Mouse (Mus musculus) liver, embryonic 16.5 days (tissue): ENCODE results near the gene Tulp3. TPM values are rescaled to one million over a fixed set of nuclear protein-coding genes. Genes with fewer than 3 reads are reported as not detected.

Source experiments
- ATAC-seq: fragments of 200-750 bp; cut with Nextera tagmentation; 2 replicates; pipeline ENCODE4 v1.8.0; 2017; ENCODE audit warnings: low read depth, mild to moderate bottlenecking, moderate number of reproducible peaks, moderate library complexity
- H3K27ac ChIP-seq: fragments of 300-500 bp; sonication (generic); 2 replicates; pipeline ENCODE4 v1.5.1; 2014; ENCODE audit warnings: mild to moderate bottlenecking, low read length
- H3K27me3 ChIP-seq: fragments of 300-500 bp; sonication (generic); 2 replicates; pipeline ENCODE4 v1.6.1; 2014; ENCODE audit warnings: low read depth, low read length, mixed read lengths; ENCODE audit not compliant: control insufficient read depth, insufficient read depth
- H3K36me3 ChIP-seq: fragments of 300-500 bp; sonication (generic); 2 replicates; pipeline ENCODE4 v1.6.1; 2014; ENCODE audit warnings: mild to moderate bottlenecking; ENCODE audit not compliant: control insufficient read depth, insufficient read depth
- H3K4me1 ChIP-seq: fragments of 300-500 bp; sonication (generic); 2 replicates; pipeline ENCODE4 v1.6.1; 2014; ENCODE audit warnings: low read depth, low read length, mixed read lengths; ENCODE audit not compliant: control insufficient read depth
- H3K4me2 ChIP-seq: fragments of 300-500 bp; sonication (generic); 2 replicates; pipeline ENCODE4 v1.6.1; 2014; ENCODE audit warnings: low read depth, low read length, mixed read lengths
- H3K4me3 ChIP-seq: fragments of 300-500 bp; sonication (generic); 2 replicates; pipeline ENCODE4 v1.5.1; 2014; ENCODE audit warnings: low read depth, mild to moderate bottlenecking, low read length
- H3K9ac ChIP-seq: fragments of 300-500 bp; sonication (generic); 2 replicates; pipeline ENCODE4 v1.6.1; 2014; ENCODE audit warnings: low read depth, low read length
- H3K9me3 ChIP-seq: fragments of 300-500 bp; sonication (generic); replicated peaks from 2 replicates; pipeline ENCODE4 v1.6.1; 2016; ENCODE audit warnings: low read length; ENCODE audit not compliant: control insufficient read depth
- WGBS: fragments of 180-500 bp; shearing (Covaris S2); extraction: QIAGEN DNeasy Blood & Tissue Kit; methylation state at CpG from one replicate; pipeline ENCODE4 v1.1.7; 2014; ENCODE audit not compliant: insufficient replicate concordance; 5-methylcytosine and 5-hydroxymethylcytosine counted together
- polyA plus RNA-seq: library from polyadenylated mRNA; unstranded; fragments of >200 nt; fragmentation: Nextera tagmentation; extraction: Ambion mirVana; gene quantifications from 2 replicates; pipeline ENCODE4 v1.2.1, GENCODE M21; 2015

Tulp3 gene
- polyA plus RNA-seq, 1 experiment from 2014 or later = 1.7 TPM

DNA sequence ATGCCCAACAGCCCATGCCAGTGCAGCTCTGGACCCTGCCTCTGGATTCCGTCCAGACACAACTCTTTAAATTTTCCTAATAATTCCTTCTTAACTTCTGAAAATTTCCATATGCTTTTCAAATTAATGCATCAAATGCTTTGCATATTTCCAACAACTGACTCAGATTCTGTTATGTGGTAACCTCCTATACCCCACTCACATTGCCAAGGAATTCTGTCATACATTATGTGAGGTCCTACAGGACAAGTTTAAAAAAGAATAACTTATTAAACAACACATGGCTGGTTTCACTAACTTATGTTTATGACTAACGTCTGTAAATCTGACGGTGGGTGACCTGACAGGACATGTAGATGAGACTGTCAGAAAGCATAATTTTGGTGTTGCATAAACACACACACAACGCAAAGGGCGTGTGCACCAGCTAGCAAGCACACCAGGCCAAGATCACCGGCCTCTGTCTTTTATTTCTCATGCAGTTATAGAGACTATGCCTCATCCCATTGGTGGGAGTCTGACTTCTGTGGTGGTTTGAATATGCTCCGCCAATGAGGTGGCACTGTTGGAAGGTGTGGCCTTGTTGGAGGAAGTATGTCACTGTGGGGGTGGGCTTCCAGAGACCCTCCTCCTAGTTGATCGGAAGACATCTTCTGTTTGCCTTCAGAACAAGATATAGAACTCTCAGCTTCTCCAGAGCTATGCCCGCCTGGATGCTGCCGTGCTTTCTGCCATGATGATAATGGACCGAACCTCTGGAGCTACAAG lies 13.5 kb downstream of the Tulp3 start:
- no peak for ATAC-seq
- Histone ChIP-seq H3K4me2 (no peak overlapping the region), H3K36me3 (no peaks in the 10 kb centered on the region), H3K9ac (no peak overlapping the region), H3K27ac (no peak overlapping the region), H3K9me3 (no peaks in the 10 kb centered on the region), H3K4me1 (peaks cover 2% of the 10 kb centered on the region; the same call in 1 of the 2 replicates), H3K4me3 (no peak overlapping the region), H3K27me3 (no peaks in the 10 kb centered on the region)
- 77% methylated on average over 11 of the region's 11 CpGs for WGBS

DNA sequence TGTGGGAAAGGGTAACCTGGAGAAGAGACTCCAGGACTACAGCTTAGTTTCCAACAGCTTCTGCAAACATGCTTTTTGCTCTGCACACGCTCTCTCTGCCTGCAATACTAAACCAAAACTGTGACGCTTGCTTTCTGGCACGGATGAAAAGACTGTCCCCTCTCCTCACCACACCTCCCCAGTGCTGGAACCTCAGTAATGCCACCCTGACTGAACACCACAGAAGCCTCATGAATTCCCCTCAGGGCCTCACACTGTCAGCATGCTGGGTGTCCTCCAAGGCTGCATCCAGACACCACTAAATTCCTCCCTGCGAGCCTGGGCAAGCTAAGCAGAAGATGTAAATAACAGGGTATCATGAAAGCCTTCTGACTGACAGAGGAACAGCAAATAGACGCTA lies 16.8 kb downstream of the Tulp3 start:
- H3K27me3 ChIP-seq = no peaks in the 10 kb centered on the region
- ATAC-seq = peak; percentile 55
- peak overlapping the region; percentile 22; the same call in 1 of the 2 replicates for H3K27ac ChIP-seq
- H3K4me2 ChIP-seq = no peak overlapping the region
- H3K36me3 ChIP-seq = no peaks in the 10 kb centered on the region
- WGBS = 48% methylated on average over 5 of the region's 5 CpGs
- no peak overlapping the region for H3K4me3 ChIP-seq
- H3K4me1 ChIP-seq = peaks cover 3% of the 10 kb centered on the region
- no peaks in the 10 kb centered on the region for H3K9me3 ChIP-seq
- H3K9ac ChIP-seq = no peak overlapping the region

DNA sequence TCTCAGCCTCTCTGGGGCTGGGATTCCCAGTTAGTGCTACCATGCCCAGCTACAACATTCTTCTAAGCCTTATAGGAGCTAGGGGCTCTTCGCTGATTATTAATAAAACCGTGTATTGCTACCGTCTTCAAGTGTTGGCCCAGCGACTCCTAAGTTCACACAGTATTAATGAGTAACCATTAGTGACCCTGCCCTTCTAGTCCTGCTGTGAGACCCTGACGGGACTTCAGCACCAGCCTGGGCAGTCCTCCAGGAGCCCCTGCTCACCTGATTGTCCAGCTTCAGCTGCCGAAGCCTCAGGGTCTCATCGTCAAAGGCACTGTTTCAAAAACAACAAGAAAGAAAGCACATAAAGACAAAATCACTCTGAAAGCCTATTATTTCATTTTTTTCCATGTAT lies 18.2 kb downstream of the Tulp3 start:
- Histone ChIP-seq H3K4me3 (no peak overlapping the region), H3K4me2 (no peak overlapping the region), H3K27ac (no peak overlapping the region), H3K27me3 (no peaks in the 10 kb centered on the region), H3K9ac (no peak overlapping the region), H3K4me1 (peaks cover 5% of the 10 kb centered on the region), H3K9me3 (no peaks in the 10 kb centered on the region), H3K36me3 (no peaks in the 10 kb centered on the region)
- no peak for ATAC-seq
- WGBS = 59% methylated on average over 7 of the region's 7 CpGs

DNA sequence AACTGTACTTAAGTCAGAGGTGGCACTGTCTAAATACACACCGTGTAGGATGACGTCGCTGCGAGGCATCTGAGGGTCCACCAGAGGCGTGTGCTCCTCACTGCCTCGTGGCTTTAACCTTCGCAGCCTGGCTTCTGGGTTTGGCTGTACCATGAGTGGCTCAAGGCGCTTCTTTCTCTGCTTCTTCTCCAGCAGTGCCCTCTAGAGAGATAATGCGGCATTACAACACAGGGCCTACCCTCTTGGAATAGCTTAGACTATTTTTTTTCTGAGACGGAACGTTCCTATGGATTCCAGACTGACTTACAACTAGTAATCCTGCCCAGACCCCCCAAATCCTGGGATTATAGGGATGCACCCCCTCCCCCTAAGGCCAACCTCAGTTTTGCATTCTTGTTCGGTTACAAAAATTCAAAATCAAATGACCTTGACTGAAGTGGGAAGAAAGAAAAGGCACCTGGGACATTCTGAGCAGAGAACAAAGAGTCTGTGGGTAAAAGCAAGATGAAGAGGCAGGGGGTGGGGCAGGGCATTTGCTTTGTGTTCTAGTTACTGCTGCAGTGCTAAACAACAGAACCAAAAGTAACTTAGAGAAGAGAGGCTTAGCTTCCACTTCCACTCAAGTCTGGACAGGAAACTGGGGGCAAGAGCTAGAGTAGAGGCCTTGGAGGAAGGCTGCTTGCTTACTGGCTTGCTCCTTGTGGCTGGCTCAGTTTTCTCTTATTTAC lies 21.1 kb downstream of the Tulp3 start:
- H3K9me3 ChIP-seq = no peaks in the 10 kb centered on the region
- ATAC-seq = peak; percentile 22; the same call in 1 of the 2 replicates
- no peaks in the 10 kb centered on the region for H3K36me3 ChIP-seq
- no peak overlapping the region for H3K4me2 ChIP-seq
- 15% methylated on average over 12 of the region's 12 CpGs for WGBS
- H3K9ac ChIP-seq = no peak overlapping the region
- peaks cover 5% of the 10 kb centered on the region for H3K4me1 ChIP-seq
- no peaks in the 10 kb centered on the region for H3K27me3 ChIP-seq
- H3K27ac ChIP-seq = no peak overlapping the region
- no peak overlapping the region for H3K4me3 ChIP-seq

DNA sequence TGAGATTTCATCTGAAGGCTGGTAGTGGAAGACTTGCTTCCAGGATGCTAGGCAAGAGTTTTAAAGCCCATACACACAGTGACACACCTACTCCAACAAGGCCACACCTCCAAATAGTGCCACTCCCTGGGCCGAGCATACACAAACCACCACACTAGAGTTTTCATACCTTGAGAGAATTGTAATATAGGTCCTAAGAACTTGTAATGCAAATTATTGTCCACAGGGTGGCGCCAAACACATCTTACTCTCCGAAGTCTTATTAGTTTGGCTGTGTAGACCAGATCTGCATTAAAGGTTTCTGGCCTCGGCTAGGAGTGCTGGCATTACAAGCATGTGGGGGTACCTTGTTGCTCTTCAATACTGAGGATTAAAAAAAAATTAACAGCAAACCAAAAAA lies 37.3 kb downstream of the Tulp3 start:
- H3K27ac ChIP-seq = no peak overlapping the region
- no peaks in the 10 kb centered on the region for H3K9me3 ChIP-seq
- H3K4me1 ChIP-seq = no peaks in the 10 kb centered on the region
- no peaks in the 10 kb centered on the region for H3K36me3 ChIP-seq
- H3K4me2 ChIP-seq = no peak overlapping the region
- H3K27me3 ChIP-seq = no peaks in the 10 kb centered on the region
- WGBS = 4% methylated on average over 4 of the region's 4 CpGs
- ATAC-seq = 0 out of 2 replicates have a peak, but pooled peaks have one; percentile 7
- no peak overlapping the region for H3K4me3 ChIP-seq
- H3K9ac ChIP-seq = no peak overlapping the region

DNA sequence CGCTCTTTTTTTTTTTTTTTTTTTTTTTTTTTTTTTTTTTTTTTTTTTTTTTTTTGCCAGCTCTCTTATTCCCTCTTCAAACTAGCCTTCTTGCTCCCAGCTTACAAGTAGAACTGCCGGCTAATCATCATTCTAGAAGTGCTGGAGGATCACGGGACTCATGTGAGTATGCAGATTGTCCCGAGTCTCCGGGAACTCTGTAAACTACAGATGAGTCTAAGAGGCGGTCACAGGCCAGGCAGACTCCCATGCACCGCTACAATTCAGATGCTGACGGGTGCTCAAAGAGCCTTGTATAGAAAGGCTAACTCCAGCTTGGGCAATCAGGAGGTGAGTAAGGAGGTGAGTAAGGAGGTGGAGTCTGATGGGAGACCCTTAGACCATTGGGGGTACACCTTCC lies 40.1 kb downstream of the Tulp3 start:
- H3K4me3 ChIP-seq = no peak overlapping the region
- no peak for ATAC-seq
- H3K27me3 ChIP-seq = no peaks in the 10 kb centered on the region
- H3K9ac ChIP-seq = no peak overlapping the region
- H3K9me3 ChIP-seq = no peaks in the 10 kb centered on the region
- WGBS = 71% methylated on average over 8 of the region's 8 CpGs
- no peak overlapping the region for H3K27ac ChIP-seq
- H3K36me3 ChIP-seq = no peaks in the 10 kb centered on the region
- no peaks in the 10 kb centered on the region for H3K4me1 ChIP-seq
- H3K4me2 ChIP-seq = no peak overlapping the region

DNA sequence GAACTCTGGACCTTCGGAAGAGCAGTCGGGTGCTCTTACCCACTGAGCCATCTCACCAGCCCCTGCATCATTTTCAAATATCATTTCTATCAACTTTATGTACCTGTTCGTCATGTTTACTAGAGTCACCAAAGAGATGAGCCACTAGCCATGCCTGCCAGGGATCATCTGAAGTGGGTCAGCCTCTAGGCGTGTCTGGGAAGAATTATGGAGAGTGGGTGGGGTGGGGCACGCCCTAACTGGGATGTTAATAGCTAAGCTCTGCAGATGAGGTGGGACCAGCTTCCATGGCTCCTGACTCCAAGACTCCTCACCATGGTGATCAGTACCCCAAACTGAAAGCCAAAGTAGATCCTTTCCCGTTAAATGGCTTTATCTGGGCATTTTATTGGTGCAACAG lies 40.9 kb downstream of the Tulp3 start:
- 58% methylated on average over 6 of the region's 6 CpGs for WGBS
- H3K36me3 ChIP-seq = no peaks in the 10 kb centered on the region

DNA sequence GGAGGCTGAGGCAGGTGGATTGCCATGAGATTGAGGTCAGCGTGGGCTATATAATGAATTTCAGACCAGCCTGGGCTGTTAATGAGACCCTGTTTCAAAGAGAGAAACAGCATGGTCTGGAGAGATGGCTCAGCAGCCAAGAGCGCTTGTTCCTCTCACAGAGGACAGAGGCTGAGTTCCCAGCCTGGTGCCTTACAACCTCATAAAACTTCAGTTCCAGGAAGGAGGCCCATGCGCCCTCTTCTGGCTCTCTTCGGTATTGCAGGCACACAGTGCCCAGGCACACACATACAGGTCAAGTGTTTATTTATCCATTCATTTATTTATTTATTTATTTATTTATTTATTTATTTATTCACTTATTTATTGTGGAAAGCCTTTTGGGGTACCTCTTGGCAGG lies 47.3 kb downstream of the Tulp3 start:
- Histone ChIP-seq H3K9ac (no peak overlapping the region), H3K4me2 (no peak overlapping the region), H3K9me3 (no peaks in the 10 kb centered on the region), H3K36me3 (no peaks in the 10 kb centered on the region), H3K27ac (no peak overlapping the region), H3K27me3 (no peaks in the 10 kb centered on the region), H3K4me3 (no peak overlapping the region), H3K4me1 (no peaks in the 10 kb centered on the region)
- ATAC-seq = no peak
- 27% methylated on average over 4 of the region's 4 CpGs for WGBS

More for the DNA sequence above, 40.9 kb downstream of the Tulp3 start:
- H3K9ac ChIP-seq = no peak overlapping the region
- no peak overlapping the region for H3K27ac ChIP-seq
- no peak overlapping the region for H3K4me2 ChIP-seq
- no peak overlapping the region for H3K4me3 ChIP-seq
- H3K9me3 ChIP-seq = no peaks in the 10 kb centered on the region
- ATAC-seq = no peak
- no peaks in the 10 kb centered on the region for H3K27me3 ChIP-seq
- no peaks in the 10 kb centered on the region for H3K4me1 ChIP-seq

DNA sequence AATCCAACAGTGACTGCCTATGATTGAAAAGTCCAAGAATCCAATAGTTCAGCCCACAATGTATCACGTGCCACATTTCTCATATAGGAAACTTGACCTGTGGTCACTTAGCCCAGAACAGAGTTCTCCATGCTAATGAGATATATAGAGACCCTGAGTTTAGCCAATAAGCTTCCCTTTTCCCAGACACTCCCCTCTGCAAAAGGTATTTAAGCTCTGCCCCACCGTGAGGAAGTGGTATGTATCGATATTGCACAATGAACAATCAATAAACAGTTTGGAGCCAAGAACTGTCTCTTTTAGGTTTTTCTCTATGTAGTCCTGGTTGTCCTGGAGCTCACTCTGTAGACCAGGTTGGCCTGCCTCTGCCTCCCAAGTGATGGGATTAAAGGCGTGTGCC lies 50.9 kb downstream of the Tulp3 start:
- ATAC-seq = peak; percentile 65
- Histone ChIP-seq H3K4me1 (no peaks in the 10 kb centered on the region; the same call in 1 of the 2 replicates), H3K4me2 (no peak overlapping the region), H3K27ac (no peak overlapping the region), H3K27me3 (peaks cover 24% of the 10 kb centered on the region), H3K9ac (no peak overlapping the region), H3K9me3 (no peaks in the 10 kb centered on the region), H3K36me3 (no peaks in the 10 kb centered on the region), H3K4me3 (no peak overlapping the region)
- 50% methylated on average over 4 of the region's 4 CpGs for WGBS
